Mouse (Mus musculus) gastrocnemius, postnatal 36 days (tissue): ENCODE data around the gene Fbxo17. TPM values are rescaled to one million over a fixed set of nuclear protein-coding genes. Genes with fewer than 3 reads are reported as not detected.

Experiments used
- DNase-seq, 2 experiments: peaks; one replicate each; pipeline ENCODE4 v3.0.0; 2022
- intact Hi-C: fragments of 180-260 bp; cut with DNase I; formaldehyde crosslinking; loops from one replicate; pipeline ENCODE4 v1.15.1; 2025
- total RNA-seq, 2 experiments: library from RNA; stranded (reverse); gene quantifications; 2 replicates each; pipeline ENCODE4 v1.2.3; 2021

The Fbxo17 gene
- total RNA-seq, 2 experiments from 2014 or later = 3.9 to 5.4 TPM

DNA sequence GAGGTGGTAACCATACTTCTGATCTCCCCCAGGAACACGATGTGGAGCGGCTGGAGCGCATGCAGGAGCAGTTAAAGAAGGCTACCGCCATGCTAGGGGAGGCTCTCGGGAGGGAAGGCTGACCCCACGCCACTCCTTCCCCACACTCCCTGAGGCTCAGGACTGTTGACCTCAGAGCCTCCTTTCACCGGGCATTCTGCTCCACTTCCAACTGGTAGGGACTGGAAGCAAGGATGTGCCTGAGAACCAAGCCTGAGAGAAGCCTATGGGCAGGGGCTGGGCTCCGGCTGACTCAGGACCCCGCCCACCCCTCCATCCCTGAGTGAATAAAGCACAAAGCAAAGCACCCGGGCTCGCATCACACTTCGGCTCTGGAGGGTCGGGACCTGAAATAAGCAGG lies 42.0 kb downstream of the Fbxo17 start:
- intact Hi-C loops = no loop called here
- DNase-seq = no peak

DNA sequence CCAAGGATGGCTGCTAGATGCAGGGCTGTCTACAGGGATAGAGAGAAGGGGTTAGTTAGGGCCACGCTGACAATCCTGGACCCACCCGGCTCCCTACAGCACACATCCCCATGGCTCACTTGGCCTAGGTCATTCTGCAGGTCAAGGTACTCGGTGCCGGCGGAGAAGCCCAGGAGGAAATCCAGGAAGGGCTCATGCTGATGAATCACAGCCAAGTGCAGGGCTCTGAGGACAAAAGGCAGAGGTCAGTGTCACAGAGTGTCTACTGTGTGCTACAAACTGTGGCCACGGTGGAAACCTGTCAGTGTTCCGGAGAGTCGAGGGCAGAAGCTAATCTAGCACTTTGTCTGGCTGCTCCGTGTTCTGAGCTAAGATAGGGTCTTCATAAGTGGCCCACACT lies 45.3 kb downstream of the Fbxo17 start:
- intact Hi-C loops = no loop called here
- DNase-seq = no peak

- intact Hi-C loops = no loop called here
- DNase-seq = no peak
These were observed 48.6 kb downstream of the Fbxo17 start for GRCm38 (mm10) chr7:28765211-28765610.

- intact Hi-C loops = no loop called here
- peak; percentile 94 to 95 for DNase-seq
These were observed 49.7 kb downstream of the Fbxo17 start, which contains the start of gene Sirt2 for GRCm38 (mm10) chr7:28766173-28766879. Sirt2 (plus strand) TSS chr7:28766735.

GRCm38 (mm10) chr7:28766910-28767309 lies 50.3 kb downstream of the Fbxo17 start:
- intact Hi-C loops = no loop called here
- no peak for DNase-seq

GRCm38 (mm10) chr7:28767462-28767965 lies 50.9 kb downstream of the Fbxo17 start, which contains the start of gene Nfkbib:
Nfkbib (minus strand) TSS chr7:28767512.
- DNase-seq = no peak
- intact Hi-C loops = no loop called here

- intact Hi-C loops = no loop called here
- no peak for DNase-seq
These were observed 52.9 kb downstream of the Fbxo17 start for GRCm38 (mm10) chr7:28769414-28769958.

GRCm38 (mm10) chr7:28770309-28770708 lies 53.7 kb downstream of the Fbxo17 start:
- DNase-seq = no peak
- intact Hi-C loops = no loop called here

DNA sequence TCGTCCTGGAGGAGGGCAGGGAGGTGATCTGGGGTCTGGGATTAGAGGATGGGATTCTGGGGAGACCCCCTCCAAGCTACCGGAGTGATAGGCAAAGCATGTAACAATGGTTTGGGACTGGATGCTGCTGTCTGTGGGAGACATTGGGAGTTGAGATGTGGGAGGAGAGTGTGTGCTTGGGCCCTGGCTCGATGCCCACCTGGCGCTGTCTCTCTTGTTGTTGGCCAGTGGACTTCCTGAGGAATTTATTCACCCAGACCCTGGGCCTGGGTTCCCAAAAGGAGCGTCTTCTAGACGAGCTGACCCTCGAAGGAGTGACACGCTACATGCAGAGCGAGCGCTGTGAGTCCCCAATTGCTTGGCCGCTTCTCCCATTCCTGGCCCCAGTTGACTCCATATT lies 55.3 kb downstream of the Fbxo17 start:
- intact Hi-C loops = no loop called here
- no peak for DNase-seq

- DNase-seq = no peak
- intact Hi-C loops = no loop called here
These were observed 56.6 kb downstream of the Fbxo17 start for GRCm38 (mm10) chr7:28773163-28773562.

DNA sequence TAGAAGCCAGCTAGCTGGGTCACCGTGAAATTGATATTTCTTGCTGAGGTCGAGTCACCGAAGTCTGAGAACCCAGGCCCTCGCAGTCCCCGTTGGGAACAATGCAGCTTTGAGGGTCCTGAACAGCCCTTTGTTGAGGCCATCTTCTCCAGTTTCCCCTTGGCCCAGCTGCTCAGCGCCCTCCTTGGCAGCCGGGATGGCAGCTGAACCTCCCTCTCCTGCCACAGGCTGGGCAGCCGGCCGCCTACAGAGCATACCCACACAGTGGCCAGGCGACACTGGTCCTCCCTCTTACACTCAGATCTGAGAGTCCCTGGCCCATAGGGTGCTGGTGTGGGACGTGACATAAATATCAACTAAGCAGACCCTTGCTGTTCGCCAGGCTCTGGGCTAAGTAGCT lies 57.6 kb downstream of the Fbxo17 start:
- DNase-seq = no peak

GRCm38 (mm10) chr7:28775129-28775528 lies 58.5 kb downstream of the Fbxo17 start:
- DNase-seq = no peak
- intact Hi-C loops = no loop called here

More for the DNA sequence above, 57.6 kb downstream of the Fbxo17 start:
- intact Hi-C loops = no loop called here

GRCm38 (mm10) chr7:28778825-28779224 lies 62.2 kb downstream of the Fbxo17 start:
- no peak for DNase-seq
- intact Hi-C loops = no loop called here

DNA sequence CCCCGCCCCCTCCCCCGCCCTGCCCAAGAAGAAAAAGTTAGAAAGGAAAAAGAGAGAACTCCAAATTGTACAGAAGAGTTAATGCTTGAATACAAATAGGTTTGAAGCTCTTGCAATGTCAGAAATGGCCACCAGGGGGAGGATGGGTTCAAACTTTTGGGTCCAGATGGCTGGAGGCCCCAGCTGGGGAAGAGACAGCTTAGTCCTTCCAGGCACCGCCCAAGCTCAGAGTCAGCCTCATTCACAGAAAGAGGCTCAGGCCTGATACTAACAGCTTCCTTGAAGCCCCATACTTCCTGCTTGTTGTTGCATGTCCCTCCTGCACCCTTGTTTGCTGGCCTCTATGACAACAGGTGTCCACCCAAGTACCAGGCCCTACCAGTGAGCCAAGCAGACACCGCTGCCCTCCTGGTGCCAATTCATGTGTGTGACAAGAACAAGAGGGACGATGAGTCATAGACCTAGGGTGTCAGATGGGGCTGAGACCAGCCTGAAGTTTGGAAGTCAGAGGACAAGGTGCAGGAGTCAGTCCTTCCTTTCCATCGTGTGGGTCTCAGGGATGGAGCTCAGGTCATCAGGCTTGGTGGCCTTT lies 63.6 kb downstream of the Fbxo17 start:
- DNase-seq = peak; percentile 81 to 88

DNA sequence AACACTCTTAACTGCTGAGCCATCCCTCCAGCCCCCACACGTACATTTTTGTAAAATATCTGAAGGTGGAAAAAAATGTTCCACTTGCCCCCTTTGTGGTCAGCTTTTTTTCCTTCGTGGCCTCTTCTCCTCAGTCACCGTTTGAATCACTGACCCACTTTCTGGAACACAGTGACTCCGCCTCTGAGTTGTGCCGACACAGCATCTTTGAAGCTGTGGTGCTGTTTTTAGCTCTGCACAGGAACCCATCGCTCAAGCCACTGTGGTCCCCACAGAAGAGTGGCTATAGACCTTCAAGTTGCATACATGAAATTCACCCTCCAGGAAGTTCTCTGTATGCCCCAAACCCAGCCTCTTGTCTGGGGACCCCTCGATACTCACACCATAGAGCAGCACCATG lies 64.3 kb downstream of the Fbxo17 start:
- no peak for DNase-seq
- intact Hi-C loops = no loop called here

More for the DNA sequence above, 63.6 kb downstream of the Fbxo17 start:
- intact Hi-C loops = no loop called here

GRCm38 (mm10) chr7:28781261-28781663 lies 64.7 kb downstream of the Fbxo17 start:
- intact Hi-C loops = no loop called here
- no peak for DNase-seq

DNA sequence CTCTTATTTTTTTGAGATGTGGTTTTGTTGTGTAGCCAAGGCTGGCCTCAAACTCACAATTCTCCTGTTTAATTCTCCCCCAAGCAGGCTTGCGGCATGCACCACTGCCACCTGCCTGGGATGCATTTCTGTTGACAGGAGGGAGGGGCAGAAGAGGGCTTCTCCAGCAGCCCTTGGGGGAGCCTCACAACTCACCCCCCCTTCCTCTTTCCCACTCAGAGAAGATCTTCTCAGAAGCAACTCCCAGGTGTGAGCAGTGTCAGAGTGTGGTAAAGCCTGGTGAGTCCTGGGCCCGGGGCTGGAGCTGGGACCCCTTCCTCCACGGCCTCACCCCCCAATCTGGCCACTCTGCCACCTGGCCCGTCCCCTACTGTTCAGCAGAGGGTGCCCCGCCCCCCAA lies 68.6 kb downstream of the Fbxo17 start:
- intact Hi-C loops = no loop called here
- no peak for DNase-seq

Other genes with a start within 250 kb of the Fbxo17 start
- not detected for gene Ifnl2, start 206.3 kb upstream of the Fbxo17 start, total RNA-seq
- not detected for gene Ifnl3, start 194.0 kb upstream of the Fbxo17 start, total RNA-seq
- gene Sycn, start 175.9 kb upstream of the Fbxo17 start, total RNA-seq = not detected
- not detected for gene Nccrp1, start 169.6 kb upstream of the Fbxo17 start, total RNA-seq
- 10 to 100 TPM; 11.6 to 13.9 TPM for gene Samd4b, start 118.7 kb upstream of the Fbxo17 start, total RNA-seq
- gene Pak4, start 118.6 kb upstream of the Fbxo17 start, total RNA-seq = 1 to 10 TPM; 1.8 to 2.5 TPM
- gene Acp7, start 85.5 kb upstream of the Fbxo17 start, total RNA-seq = not detected
- under 1 TPM; 0.59 to 0.69 TPM for gene Fbxo27, start 24.0 kb upstream of the Fbxo17 start, total RNA-seq
- gene Mrps12, start 25.0 kb downstream of the Fbxo17 start, total RNA-seq = 10 to 100 TPM; 33.5 to 34.6 TPM
- gene Sars2, start 25.2 kb downstream of the Fbxo17 start, total RNA-seq = 10 to 100 TPM; 14.6 to 16.0 TPM
- gene Ccer2, start 39.4 kb downstream of the Fbxo17 start, total RNA-seq = not detected
- 10 to 100 TPM; 85.5 to 86.4 TPM for gene Sirt2, start 49.9 kb downstream of the Fbxo17 start, total RNA-seq
- 10 to 100 TPM; 20.5 to 30.2 TPM for gene Nfkbib, start 50.7 kb downstream of the Fbxo17 start, total RNA-seq
- gene Rinl, start 72.2 kb downstream of the Fbxo17 start, total RNA-seq = 1 to 10 TPM; 1.1 TPM
- gene Hnrnpl, start 91.7 kb downstream of the Fbxo17 start, total RNA-seq = 100 to 1,000 TPM; 111 to 131 TPM
- 100 to 1,000 TPM; 214 to 252 TPM for gene Ech1, start 108.4 kb downstream of the Fbxo17 start, total RNA-seq
- gene Lgals4, start 117.0 kb downstream of the Fbxo17 start, total RNA-seq = 1 to 10 TPM; 2.5 to 3.1 TPM
- not detected for gene Lgals7, start 147.0 kb downstream of the Fbxo17 start, total RNA-seq
- gene Capn12, start 164.6 kb downstream of the Fbxo17 start, total RNA-seq = under 1 TPM in 1 of 2 experiments, not detected in 1; 0.15 TPM
- 10 to 100 TPM; 31.6 to 35.1 TPM for gene Actn4, start 245.5 kb downstream of the Fbxo17 start, total RNA-seq